Mouse (Mus musculus) liver, postnatal 0 days (tissue): ENCODE measurements at regions not wholly inside any gene's neighbourhood (a gene's known extent, or its start where the extent isn't known, plus 50 kb on each side); places are given as distances from the start of the nearest gene placed in this dataset.

ENCODE experiments used
- ATAC-seq: fragments of 200-750 bp; cut with Nextera tagmentation; 2 replicates; pipeline ENCODE4 v1.8.0; 2017; ENCODE audit warnings: mild to moderate bottlenecking, moderate library complexity
- DNase-seq: peaks from one replicate; pipeline ENCODE4 v3.0.0-alpha.2; 2016
- H3K27ac ChIP-seq: fragments of 300-500 bp; sonication (generic); 2 replicates; pipeline ENCODE4 v1.5.1; 2014; ENCODE audit warnings: antibody characterized with exemption, moderate library complexity, mild to moderate bottlenecking, low read depth
- H3K27me3 ChIP-seq: fragments of 300-500 bp; sonication (generic); 2 replicates; pipeline ENCODE4 v1.6.1; 2014; ENCODE audit warnings: low read length, control low read depth, mixed read lengths; ENCODE audit not compliant: insufficient read depth
- H3K36me3 ChIP-seq: fragments of 300-500 bp; sonication (generic); replicated peaks from 2 replicates; pipeline ENCODE4 v1.6.1; 2014; ENCODE audit warnings: mild to moderate bottlenecking, control low read depth, low read length, moderate library complexity, mixed read lengths; ENCODE audit not compliant: insufficient read depth
- H3K4me1 ChIP-seq: fragments of 300-500 bp; sonication (generic); 2 replicates; pipeline ENCODE4 v1.6.1; 2014; ENCODE audit warnings: antibody characterized with exemption, mild to moderate bottlenecking, control low read depth; ENCODE audit not compliant: insufficient read depth
- H3K4me2 ChIP-seq: fragments of 300-500 bp; sonication (generic); 2 replicates; pipeline ENCODE4 v1.6.1; 2014; ENCODE audit warnings: low read depth, mild to moderate bottlenecking, low read length, moderate library complexity, mixed read lengths
- H3K4me3 ChIP-seq: fragments of 300-500 bp; sonication (generic); 2 replicates; pipeline ENCODE4 v1.5.1; 2014; ENCODE audit warnings: low read depth, low read length
- H3K9ac ChIP-seq: fragments of 300-500 bp; sonication (generic); replicated peaks from 2 replicates; pipeline ENCODE4 v1.6.1; 2014; ENCODE audit warnings: mild to moderate bottlenecking, moderate library complexity
- H3K9me3 ChIP-seq: fragments of 300-500 bp; sonication (generic); 2 replicates; pipeline ENCODE4 v1.6.1; 2016; ENCODE audit warnings: mild to moderate bottlenecking, control low read depth, low read length, mixed read lengths
- CTCF ChIP-seq: sonication (generic); IDR thresholded peaks from 2 replicates; pipeline ENCODE4 v1.5.1; 2016; ENCODE audit warnings: antibody characterized with exemption, low read depth
- EP300 ChIP-seq: IDR thresholded peaks from 2 replicates; pipeline ENCODE4 v1.6.1; 2016; ENCODE audit warnings: antibody characterized with exemption, low read depth, mild to moderate bottlenecking
- WGBS: fragments of 180-500 bp; shearing (Covaris S2); extraction: QIAGEN DNeasy Blood & Tissue Kit; methylation state at CpG from one replicate; pipeline ENCODE4 v1.1.7; 2014; ENCODE audit not compliant: insufficient replicate concordance; 5-methylcytosine and 5-hydroxymethylcytosine counted together

GRCm38 (mm10) chr13:78641687-78642442, 442.3 kb upstream of the Nr2f1 start:
- no peaks in the 10 kb centered on the region for H3K36me3 ChIP-seq
- no peaks in the 10 kb centered on the region for H3K27me3 ChIP-seq
- TF ChIP-seq CTCF = no peak
- TF ChIP-seq EP300 = no peak
- H3K9me3 ChIP-seq = no peaks in the 10 kb centered on the region
- 78% methylated on average over 5 of the region's 5 CpGs for WGBS
- no peak overlapping the region for H3K9ac ChIP-seq
- H3K27ac ChIP-seq = no peak overlapping the region
- DNase-seq (no peak), ATAC-seq (no peak)
- H3K4me1 ChIP-seq = no peaks in the 10 kb centered on the region
- no peak overlapping the region for H3K4me2 ChIP-seq
- no peak overlapping the region for H3K4me3 ChIP-seq

GRCm38 (mm10) chr13:78640340-78640739, 440.8 kb upstream of the Nr2f1 start:
- H3K36me3 ChIP-seq = no peaks in the 10 kb centered on the region
- no peak overlapping the region for H3K4me3 ChIP-seq
- no peaks in the 10 kb centered on the region for H3K4me1 ChIP-seq
- WGBS = 57% methylated on average over 1 of the region's 1 CpGs
- H3K27me3 ChIP-seq = no peaks in the 10 kb centered on the region
- H3K9me3 ChIP-seq = no peaks in the 10 kb centered on the region
- no peak overlapping the region for H3K27ac ChIP-seq
- ATAC-seq (no peak), DNase-seq (no peak)
- no peak overlapping the region for H3K9ac ChIP-seq
- no peak overlapping the region for H3K4me2 ChIP-seq
- TF ChIP-seq EP300 (no peak), CTCF (peak; percentile 25; the same call in 1 of the 2 replicates)

GRCm38 (mm10) chr13:78638462-78638861, 438.9 kb upstream of the Nr2f1 start:
- H3K27ac ChIP-seq = no peak overlapping the region

GRCm38 (mm10) chr13:78631609-78632008, 432.1 kb upstream of the Nr2f1 start:
- 73% methylated on average over 2 of the region's 2 CpGs for WGBS
- no peaks in the 10 kb centered on the region for H3K36me3 ChIP-seq
- no peaks in the 10 kb centered on the region for H3K27me3 ChIP-seq
- no peak overlapping the region for H3K4me2 ChIP-seq
- DNase-seq (no peak), ATAC-seq (no peak)
- H3K4me1 ChIP-seq = no peaks in the 10 kb centered on the region
- no peaks in the 10 kb centered on the region for H3K9me3 ChIP-seq
- no peak overlapping the region for H3K9ac ChIP-seq
- no peak for TF ChIP-seq EP300
- TF ChIP-seq CTCF = no peak
- H3K4me3 ChIP-seq = no peak overlapping the region
- no peak overlapping the region for H3K27ac ChIP-seq

More at GRCm38 (mm10) chr13:78638462-78638861, 438.9 kb upstream of the Nr2f1 start:
- ATAC-seq = no peak
- no peaks in the 10 kb centered on the region for H3K36me3 ChIP-seq
- WGBS = 74% methylated on average over 5 of the region's 5 CpGs
- no peak for TF ChIP-seq EP300
- TF ChIP-seq CTCF = no peak
- no peaks in the 10 kb centered on the region for H3K9me3 ChIP-seq
- H3K4me1 ChIP-seq = no peaks in the 10 kb centered on the region
- no peak overlapping the region for H3K4me3 ChIP-seq
- H3K4me2 ChIP-seq = no peak overlapping the region
- no peak for DNase-seq
- H3K9ac ChIP-seq = no peak overlapping the region
- H3K27me3 ChIP-seq = no peaks in the 10 kb centered on the region

- H3K27ac ChIP-seq = no peak overlapping the region
- H3K9me3 ChIP-seq = no peaks in the 10 kb centered on the region
- DNase-seq (no peak), ATAC-seq (no peak)
- TF ChIP-seq CTCF (no peak), EP300 (no peak)
- no peak overlapping the region for H3K4me2 ChIP-seq
- 54% methylated on average over 10 of the region's 10 CpGs for WGBS
- no peaks in the 10 kb centered on the region for H3K4me1 ChIP-seq
- no peaks in the 10 kb centered on the region for H3K27me3 ChIP-seq
- no peaks in the 10 kb centered on the region for H3K36me3 ChIP-seq
- H3K4me3 ChIP-seq = no peak overlapping the region
- no peak overlapping the region for H3K9ac ChIP-seq
Measured at GRCm38 (mm10) chr13:78629041-78629727, 429.6 kb upstream of the Nr2f1 start.

GRCm38 (mm10) chr13:78623652-78624051, 424.1 kb upstream of the Nr2f1 start:
- Histone ChIP-seq H3K9ac (no peak overlapping the region), H3K9me3 (no peaks in the 10 kb centered on the region), H3K36me3 (no peaks in the 10 kb centered on the region), H3K4me3 (no peak overlapping the region), H3K4me1 (no peaks in the 10 kb centered on the region), H3K27ac (no peak overlapping the region), H3K27me3 (no peaks in the 10 kb centered on the region), H3K4me2 (no peak overlapping the region)
- 85% methylated on average over 2 of the region's 2 CpGs for WGBS
- ATAC-seq = no peak
- no peak for TF ChIP-seq CTCF
- no peak for TF ChIP-seq EP300
- DNase-seq = no peak
